Mouse (Mus musculus): ENCODE data around the gene Misp.

The Misp gene

DNA sequence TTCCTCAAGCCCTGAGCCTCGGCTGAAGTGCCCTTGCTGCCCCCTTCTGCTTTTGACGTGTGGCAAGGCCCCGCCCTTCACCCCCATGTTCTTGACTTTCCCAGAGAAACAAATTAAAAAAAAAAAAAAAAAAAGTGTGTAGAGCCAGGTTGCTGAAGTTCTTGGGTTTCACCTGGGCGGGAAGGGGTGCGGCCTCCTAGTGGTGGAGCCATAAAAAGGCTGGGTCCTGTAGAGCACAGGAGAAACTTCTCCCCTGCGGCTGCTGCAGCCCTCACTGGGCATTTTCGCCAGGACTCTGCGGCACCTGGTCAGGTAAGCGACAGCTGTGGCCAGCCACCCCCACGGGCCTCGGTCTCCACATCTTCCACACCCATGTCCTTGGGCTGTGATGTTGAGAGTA lies at the start of gene Misp:
Gene Misp, plus strand, starts transcription at position 208 of the 400 bp plus-strand sequence.
- no peak for DNase-seq (ENCODE audit: low spot score in 2 of 2)

DNA sequence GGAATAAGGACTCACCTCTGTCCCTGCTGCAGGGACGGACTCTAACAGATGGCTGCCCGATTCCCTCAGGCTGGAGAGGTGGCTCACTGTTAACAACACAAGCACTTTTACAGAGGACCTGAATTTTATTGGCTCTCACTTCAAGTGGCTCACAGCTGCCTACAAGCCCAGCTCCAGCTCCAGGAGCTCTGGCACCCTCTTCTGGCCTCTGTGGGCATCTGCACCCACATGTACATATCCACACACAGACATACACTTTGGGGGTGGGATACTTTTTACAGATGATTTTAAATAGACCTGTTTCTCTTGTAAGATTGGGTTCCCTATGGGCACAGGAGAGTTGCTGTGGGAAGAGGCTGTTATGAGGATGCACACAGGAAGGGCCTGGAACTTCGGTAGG lies 48.5 kb upstream of the Misp start:
- no peak for DNase-seq (ENCODE audit: low spot score in 2 of 2)

DNA sequence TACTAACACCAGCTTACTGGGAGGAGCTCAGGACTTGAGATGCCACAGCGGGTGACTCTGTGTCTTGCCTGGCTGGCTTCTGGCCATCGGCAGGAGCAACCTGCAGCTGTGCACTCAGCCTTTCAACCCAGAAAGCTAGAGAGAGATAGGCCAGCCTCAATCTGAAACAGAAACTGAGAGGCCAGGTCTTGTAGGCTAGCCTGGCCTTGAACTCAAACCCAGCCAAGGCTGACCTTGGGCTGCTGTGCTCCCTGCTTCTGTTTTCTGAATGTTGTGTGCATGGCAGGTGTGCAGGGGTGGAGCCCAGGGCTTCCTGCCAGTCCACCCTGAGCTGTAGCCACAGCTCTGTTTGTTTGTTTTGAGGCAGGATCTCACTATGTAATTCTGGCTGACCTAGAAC lies 47.6 kb upstream of the Misp start:
- no peak for DNase-seq (ENCODE audit: low spot score in 2 of 2)

DNA sequence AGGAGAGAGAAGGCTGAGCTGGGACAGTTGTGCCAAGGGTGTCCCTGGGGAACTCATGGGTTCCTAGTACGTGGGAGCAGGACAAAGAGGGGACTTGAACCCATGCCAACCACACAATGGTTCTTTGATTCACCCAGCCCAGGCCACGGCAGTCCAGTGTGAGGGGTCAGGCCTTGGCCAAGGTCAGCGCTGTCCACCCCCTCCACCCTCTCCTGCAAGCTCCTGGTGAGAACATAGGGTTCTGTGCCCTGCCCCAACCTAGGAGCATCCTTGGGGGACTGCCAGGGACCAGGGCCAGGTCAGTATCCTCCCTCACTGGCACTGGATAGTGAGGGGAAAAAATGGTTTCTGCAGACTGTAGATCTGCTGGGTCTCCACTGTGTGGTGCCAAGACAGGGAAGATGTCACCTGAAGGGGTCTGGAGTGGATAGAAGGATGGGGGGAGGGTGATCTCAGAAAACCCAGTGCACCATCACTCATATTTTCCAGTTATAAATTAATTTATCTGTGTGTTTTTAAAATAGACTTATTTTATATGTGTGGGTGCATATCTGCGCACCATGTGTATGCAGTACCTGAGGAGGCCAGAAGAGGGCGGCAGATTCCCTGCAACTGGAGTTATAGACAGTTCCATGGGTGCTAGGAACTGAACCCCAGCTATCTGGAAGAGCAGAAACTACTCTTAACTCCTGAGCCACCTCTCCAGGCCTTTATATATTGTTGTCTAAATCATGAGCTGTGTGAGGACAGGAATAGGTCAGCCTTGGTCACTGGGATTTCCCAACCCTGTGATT lies 46.1 kb upstream of the Misp start:
- DNase-seq (ENCODE audit: low spot score in 2 of 2): peak in 1 of 2 experiments; percentile 26

DNA sequence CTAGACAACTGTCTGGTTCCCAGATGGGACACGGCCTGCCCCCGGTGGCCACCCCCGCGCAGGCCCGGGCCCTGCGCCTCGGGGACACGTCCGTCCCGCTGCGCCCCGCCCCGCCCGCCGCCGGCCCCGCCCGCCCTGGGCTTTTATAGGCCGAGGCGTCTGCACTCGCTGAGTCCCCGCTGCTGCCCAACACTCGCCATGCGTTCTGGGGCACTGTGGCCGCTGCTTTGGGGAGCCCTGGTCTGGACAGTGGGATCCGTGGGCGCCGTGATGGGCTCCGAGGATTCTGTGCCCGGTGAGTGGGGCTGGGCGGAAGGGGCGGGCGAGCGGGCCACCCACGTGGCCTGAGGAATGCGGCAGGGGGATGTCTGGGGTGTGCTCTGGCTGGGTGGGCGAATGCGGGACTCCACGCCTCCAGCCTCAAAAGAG lies 43.7 kb upstream of the Misp start, which contains the start of gene Fstl3:
Gene Fstl3, plus strand, starts transcription at position 170 of the 429 bp plus-strand sequence.
- DNase-seq (ENCODE audit: low spot score in 2 of 2): peak in 1 of 2 experiments; percentile 32

DNA sequence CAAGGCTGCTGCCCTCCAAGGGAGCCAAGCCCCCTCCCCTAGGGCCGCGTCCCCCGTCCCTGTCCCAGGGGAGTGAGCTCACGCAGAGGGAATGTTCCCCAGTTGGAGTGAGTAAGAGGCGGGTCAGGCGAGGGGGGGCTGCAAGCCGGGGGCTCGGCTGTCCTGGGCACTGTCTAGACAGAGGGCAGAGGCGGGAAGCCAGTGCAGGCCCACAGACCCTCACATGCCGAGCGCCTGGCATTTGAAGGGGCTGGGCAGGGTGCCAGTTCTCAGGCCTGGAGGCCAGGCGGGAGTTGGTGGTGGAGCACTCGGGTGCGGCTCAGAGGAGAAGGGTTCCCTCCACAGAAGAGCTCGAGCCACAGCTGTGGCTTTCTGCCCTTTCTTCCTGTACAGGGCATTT lies 42.8 kb upstream of the Misp start:
- DNase-seq (ENCODE audit: low spot score in 2 of 2): peak in 1 of 2 experiments; percentile 70

DNA sequence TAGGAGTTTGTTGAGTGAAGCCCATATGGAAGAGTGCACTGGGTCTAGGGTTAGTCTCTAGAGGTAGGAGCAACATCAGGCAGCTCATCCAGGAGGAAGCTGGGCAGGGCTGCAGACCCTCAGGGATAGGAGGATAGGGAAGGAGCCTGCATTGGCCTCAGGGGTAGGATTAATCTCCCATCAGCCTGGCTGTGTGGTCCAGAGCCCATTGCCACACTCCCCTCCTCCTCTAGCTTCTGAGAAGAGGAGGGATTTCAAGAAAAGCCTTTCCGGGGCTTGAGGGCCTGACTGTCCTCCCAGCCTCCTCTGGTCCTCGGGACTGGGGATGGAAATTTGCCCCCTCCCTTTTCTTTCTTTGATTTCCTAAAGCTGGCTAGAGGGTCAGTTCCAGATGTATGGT lies 41.6 kb upstream of the Misp start:
- DNase-seq (ENCODE audit: low spot score in 2 of 2): no peak

DNA sequence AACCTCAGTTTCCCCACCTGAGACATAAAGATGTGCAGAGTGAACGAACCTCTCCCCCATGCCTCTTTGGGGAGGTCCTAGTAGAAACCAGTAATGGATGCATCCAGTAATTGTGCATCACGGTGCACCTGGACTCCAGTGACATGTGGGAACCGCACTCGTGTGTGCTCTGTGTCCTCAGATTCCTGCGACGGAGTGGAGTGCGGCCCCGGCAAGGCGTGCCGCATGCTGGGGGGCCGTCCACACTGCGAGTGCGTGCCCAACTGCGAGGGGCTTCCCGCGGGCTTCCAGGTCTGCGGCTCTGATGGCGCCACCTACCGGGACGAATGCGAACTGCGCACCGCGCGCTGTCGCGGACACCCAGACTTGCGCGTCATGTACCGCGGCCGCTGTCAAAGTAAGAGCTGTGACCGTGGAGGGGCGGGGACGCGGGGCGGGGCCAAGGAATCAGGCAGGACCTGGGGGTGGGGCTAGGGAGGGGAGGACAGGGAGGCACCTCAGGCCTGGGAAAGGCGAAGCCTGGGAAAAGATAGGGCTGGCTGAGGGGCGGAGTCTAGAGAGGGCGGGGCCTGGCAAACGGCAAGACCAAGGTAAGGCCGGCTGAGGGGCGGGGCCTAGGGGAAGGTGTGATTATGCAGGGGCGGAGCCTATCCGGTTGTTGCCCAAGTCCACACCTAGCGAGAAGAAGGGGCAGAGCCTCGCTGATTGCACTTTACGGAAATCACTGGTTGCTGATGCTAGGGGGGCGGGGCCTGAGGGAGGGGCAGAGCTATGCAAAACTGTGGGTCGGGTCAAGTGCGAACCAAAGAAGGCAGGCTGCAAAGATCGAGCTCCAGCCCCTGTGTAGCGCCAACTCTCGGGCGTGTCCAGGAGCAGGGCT lies 40.8 kb upstream of the Misp start:
- peak; percentile 96 to 97 for DNase-seq (ENCODE audit: low spot score in 2 of 2)

DNA sequence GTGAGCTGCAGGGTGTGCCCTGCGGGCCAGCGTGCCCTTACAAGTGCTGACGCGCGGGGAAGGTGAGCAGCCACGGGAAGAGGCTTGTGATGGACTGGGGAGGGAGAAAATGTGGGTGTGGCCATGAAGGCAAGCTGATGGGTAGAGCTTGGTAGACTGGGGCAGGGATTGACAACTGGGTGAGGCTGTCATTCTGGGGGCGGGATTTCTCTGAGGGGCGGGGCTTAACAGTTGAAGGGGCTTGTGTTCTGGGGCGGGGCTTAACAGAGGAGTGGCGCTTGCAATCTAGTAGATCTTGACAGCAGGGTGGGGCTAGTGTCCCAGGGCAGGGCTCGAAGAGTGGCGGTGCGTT lies 40.1 kb upstream of the Misp start:
- peak; percentile 83 to 89 for DNase-seq (ENCODE audit: low spot score in 2 of 2)

DNA sequence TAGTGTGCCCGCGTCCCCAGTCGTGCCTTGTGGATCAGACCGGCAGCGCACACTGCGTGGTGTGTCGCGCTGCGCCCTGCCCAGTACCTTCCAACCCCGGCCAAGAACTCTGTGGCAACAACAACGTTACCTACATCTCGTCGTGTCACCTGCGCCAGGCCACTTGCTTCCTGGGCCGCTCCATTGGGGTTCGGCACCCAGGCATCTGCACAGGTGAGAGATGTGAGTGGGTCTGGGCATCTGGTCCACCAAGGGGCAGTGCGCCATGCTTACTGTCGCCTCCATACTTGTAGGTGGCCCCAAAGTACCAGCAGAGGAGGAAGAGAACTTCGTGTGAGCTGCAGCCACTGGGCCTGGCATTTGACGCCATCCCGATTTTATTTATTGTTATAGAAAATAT lies 39.6 kb upstream of the Misp start:
- peak; percentile 51 to 73 for DNase-seq (ENCODE audit: low spot score in 2 of 2)

DNA sequence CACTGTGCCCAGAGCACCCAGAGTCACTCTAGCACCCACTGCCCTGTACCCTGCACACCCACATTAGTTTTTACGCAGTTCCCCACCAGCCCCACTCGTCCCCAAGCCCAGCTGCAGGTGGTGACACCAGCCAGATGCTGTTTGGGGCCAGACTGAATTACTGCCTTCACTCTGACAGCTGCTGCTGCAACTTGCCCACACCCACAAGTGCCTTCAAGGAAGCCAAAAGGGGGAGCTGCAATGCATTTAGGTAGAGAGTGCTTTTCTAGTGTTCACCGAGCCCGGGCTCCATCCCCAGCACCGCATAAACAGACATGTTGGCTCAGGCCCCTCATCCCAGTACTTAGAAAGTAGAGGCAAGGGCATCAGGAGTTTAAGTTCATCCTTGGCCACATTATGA lies 38.8 kb upstream of the Misp start:
- DNase-seq (ENCODE audit: low spot score in 2 of 2): no peak

DNA sequence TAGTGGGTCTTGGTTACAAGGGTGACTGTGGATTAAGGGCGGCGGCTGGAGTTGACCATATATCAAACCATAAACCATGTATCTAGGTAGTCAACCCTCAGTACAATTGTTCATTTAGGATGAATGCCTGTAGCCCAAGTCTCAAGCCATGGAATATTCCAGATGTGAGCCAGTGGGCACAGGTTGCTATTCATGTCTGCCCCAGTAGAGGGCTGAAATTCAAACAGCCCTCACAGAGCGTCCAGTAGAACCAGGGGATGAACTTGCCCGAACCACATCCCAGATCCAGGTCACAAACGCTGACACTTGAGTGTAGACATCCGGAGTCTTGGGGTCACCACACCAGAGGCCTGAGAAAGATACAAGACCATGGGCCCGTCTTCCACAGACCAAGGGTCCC lies 37.7 kb upstream of the Misp start:
- DNase-seq (ENCODE audit: low spot score in 2 of 2): no peak

DNA sequence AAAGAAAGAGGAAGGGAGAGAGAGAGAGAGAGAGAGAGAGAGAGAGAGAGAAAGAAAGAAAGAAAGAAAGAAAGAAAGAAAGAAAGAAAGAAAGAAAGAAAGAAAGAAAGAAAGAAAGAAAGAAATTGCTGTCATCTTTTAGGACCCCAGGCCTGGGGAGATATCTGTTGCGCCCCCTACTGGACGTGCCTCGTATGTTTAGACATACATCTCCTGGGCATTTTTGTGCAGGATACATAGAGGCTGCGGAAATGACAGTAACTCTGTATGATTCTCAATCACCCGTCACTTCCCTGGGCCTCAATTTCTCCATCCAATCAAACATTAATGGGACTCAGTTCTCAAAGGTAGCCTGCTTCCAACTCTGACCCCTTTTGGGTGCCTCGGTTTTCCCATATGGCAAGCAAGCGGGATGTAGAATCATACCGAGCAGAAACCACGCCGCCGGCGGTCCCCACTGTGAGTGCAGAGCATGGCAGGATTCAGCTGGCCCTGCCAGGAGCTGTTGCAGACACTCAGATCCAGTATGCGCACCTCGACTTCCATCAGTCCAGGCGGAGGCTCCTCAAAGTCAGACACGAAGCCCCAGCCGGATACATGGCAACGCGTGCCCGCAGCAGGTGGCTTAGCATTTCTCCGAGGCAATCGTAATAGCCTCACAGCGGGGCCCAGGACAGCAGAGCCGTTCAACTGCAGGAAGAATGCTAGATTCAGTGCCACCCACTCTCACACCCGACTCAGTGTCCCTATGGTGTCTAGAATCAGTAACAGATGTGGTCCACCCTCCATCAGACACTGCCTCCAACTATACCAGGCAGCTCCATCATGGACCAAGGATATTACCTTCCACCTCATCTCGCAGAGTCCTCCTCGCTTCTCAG lies 36.6 kb upstream of the Misp start:
- no peak for DNase-seq (ENCODE audit: low spot score in 2 of 2)

DNA sequence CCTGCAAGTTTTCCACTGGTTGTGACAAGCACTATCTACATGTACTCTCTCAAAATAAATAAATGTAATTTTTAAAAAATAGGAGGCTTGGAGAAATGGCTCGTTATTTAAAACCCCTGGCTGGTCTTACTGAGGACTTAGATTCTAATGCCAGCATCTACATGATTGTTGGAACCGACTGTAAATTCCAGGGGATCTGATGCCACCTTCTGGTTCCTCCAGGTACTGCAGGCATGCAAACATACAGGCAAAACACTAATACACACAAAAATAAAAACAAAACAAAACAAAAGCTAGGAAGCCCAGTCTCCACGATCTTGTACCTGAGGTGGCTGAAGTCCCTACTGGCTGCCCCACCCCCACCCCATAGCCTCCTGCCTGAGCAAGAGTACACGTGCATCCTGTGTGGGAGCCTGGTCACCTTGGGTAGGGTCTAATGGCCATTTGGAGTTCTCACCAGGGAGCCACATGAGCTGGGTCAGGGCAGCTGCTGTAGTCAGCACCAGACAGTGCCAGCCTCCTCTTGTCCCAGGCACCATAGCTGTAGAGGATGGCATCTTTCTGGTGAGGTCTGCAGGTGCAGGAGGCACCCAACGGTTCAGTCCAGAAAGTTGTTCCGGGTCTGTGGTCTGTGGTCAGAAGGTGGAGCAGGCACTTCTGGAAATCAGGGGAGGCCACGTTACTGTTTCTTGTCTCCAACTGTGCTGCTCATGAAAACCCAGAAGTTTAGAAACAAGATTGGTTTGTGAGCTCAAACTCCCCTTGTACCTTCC lies 32.2 kb upstream of the Misp start:
- DNase-seq (ENCODE audit: low spot score in 2 of 2): peak in 1 of 2 experiments; percentile 80

DNA sequence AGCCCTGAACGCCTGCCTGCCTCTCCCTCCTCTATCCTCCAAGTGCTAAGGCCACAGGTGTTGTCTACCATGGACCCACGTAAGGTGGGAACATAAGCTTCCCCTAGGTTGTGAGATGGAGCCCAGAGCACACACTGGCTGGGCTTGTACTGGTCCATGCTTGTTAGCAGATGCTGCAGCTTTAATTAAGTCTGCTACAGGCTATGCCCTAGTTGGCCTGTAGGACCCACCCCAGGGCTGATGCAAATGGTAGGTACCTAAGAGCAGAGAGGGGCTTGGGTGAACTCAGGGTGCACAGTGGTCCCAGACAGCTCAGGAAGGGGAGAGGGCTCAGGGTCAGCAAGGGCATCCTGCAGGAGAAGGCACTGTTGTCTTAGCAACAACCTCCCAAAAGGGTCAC lies 31.2 kb upstream of the Misp start:
- DNase-seq (ENCODE audit: low spot score in 2 of 2): no peak

DNA sequence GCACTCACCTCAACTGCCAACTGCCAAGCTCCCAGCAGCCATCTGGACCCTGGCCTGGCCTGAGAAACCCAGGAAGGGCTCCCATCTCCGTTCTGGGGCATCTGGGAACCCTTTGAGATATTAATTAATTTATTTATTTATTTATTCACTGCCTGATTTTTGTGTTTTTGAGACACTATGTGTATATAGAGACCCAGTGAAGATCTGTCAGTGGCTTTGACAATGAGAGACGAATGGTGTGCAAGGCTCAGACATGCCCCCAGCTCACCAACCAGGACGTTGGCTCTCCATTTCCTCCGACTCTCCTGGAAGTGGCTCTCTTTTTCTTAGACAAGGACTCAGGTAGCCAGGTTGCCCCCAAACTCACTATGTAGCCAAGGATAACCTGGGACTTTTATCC lies 29.9 kb upstream of the Misp start, which contains the start of gene Prss57:
Gene Prss57, minus strand, starts transcription at position 101 of the 400 bp plus-strand sequence.
- DNase-seq (ENCODE audit: low spot score in 2 of 2): no peak

DNA sequence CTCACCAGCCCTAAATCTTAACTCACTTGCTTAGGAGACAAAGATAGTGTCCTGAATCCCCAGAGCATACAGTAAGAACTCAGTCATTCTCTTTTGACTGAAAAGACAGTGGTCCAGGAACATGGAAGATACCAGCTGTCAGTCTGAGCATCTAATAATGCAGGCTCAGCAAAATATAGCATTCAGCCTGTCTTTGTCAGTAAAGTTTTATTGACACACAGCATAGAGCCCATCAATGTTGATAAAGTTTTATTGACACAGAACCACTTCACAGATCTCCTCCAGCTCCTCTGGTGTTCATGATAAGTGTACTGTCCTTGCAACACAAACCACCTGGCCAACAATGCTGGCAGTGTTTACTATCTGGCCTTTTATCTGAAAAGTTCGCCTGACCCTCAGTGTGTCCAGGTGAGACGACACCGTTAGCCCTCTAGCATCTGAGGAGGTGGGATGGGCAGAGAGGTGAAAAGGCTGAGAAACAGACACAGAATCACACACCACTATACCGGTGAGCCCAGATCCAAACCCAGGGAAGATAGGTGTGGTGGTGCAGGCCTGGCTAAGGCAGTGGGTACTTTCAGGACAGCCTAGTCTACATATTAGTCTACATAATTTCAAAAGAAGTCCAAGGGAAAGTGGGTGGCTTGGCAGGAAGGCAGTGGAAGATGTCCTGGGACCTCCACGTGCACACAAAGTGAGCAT lies 28.3 kb upstream of the Misp start:
- no peak for DNase-seq (ENCODE audit: low spot score in 2 of 2)

DNA sequence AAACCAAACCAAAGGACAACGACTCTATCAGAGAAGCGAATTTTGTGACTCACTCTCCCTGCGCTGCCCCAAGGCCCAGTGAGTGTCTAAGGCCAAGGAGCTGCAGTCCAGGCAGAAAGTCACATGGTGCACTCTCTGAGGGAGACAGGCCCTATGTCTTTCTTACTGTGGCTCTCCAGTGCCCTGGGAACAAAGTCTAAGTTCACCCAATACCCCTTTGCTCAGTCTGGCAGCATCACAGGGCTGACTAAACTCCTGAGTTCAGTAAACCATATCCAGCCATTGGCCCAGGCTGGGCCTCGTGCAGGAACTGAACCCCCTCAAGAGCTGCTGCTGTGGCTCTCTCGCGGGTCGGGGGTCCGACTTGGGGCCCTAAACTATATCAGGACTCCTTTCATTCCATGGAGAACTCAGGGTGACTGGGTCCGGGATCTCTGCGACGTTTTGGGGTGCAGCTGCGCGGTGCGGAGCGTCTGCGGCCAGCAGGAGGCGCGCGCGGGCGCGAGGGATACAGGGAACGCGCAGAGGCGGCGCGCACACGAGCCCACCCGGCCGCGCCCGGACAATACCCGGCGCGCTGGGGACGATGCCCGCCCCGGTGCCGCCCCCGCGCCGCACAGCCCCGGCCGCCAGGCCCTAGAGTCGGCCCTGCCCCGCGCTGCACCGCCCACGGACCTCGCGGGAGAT lies 27.6 kb upstream of the Misp start, which contains the start of gene Palm:
Gene Palm, plus strand, starts transcription at position 522 of the 687 bp plus-strand sequence.
- DNase-seq (ENCODE audit: low spot score in 2 of 2): peak; percentile 84 to 87

DNA sequence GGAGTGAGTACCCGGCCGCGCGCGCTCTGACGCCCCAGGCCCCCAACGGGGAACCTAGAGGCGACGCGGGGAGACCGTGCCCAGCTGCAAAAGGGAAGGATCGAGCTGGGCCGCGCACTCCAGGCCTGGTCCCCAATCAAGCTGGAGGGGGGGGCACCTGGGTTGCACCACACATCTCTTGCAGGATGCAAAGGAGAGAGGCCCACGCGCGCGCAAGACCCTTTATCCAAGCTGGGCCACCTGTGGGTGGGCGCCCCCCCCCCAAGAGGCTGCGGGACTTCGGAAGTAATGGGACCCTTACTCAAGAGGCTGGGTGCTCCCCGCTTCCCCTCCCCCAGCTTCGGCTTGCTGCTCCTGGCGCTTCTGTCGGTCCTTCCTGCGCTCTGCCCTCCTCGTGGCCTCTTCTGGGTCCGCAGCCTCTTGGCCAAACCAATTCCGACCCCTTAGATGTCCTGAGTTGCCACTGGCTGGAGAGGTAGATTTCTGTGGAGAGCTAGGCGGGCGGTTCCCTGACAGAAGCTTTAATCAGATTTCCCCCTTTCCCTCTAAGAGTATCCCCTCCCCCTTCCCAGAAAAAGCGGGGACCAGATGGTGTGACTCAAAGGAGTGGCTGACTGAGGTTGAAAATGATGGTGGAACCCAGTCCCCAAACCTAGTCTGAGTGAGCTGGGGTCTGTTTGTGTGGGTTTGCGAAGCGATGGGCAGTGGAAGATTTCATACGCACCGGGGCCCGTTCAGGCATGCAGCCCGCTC lies 26.9 kb upstream of the Misp start:
- DNase-seq (ENCODE audit: low spot score in 2 of 2): peak; percentile 71 to 78

Measured in right cerebral cortex, postnatal 10 days (tissue).